Mouse (Mus musculus) layer of hippocampus, adult 9-11 months (tissue): Measurements from ENCODE around the gene Il1rl2.

Source experiments
- DNase-seq: peaks from one replicate; pipeline ENCODE4 v3.0.0; 2022

The Il1rl2 gene

GRCm38 (mm10) chr1:40325711-40326327 is 1.4 kb downstream of the Il1rl2 start:
- DNase-seq = no peak

DNA sequence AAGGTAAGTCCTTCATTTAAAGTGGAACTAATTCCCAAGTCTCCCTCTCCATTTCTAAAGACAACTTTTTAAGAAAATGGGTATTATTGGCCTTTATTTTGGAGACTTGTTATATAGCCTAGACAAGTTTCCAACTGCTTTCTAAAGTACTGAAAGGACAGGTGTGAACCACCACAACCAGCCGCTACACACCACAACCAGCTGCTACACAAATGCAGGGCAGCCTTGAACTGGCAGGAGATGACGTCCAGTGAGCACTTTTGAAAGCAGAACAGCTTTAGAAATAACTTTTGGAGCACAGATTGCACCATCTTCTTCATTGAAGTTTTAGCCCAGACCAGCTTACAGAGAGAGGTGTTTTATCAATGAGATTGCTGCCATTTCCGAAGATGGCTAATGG is 3.2 kb downstream of the Il1rl2 start:
- no peak for DNase-seq

GRCm38 (mm10) chr1:40329526-40329925 is 5.1 kb downstream of the Il1rl2 start:
- no peak for DNase-seq

- no peak for DNase-seq
Observed at GRCm38 (mm10) chr1:40330181-40330580, 5.8 kb downstream of the Il1rl2 start.

GRCm38 (mm10) chr1:40339346-40339745 is 14.9 kb downstream of the Il1rl2 start:
- DNase-seq = no peak

- no peak for DNase-seq
Observed at GRCm38 (mm10) chr1:40340102-40340501, 15.7 kb downstream of the Il1rl2 start.

- DNase-seq = no peak
Observed at GRCm38 (mm10) chr1:40352158-40352903, 27.9 kb downstream of the Il1rl2 start.

DNA sequence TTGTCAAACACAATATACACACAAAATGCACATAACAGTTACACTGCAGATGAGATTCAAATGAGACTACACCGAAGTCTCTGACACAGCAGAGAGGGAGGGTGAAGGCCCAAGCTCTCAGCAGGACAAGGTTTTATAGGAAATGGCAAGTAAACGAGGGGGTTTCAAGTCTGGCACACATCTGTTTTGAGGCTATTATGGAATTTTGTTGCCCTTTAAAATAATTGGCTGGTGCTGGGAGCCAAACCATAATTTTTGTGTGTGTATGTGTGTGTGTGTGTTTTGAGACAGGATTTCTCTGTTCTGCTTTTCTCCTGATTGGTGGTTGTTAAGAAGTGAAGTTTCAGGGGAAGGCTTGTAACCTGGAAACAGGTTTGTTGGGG is 28.5 kb downstream of the Il1rl2 start:
- no peak for DNase-seq

DNA sequence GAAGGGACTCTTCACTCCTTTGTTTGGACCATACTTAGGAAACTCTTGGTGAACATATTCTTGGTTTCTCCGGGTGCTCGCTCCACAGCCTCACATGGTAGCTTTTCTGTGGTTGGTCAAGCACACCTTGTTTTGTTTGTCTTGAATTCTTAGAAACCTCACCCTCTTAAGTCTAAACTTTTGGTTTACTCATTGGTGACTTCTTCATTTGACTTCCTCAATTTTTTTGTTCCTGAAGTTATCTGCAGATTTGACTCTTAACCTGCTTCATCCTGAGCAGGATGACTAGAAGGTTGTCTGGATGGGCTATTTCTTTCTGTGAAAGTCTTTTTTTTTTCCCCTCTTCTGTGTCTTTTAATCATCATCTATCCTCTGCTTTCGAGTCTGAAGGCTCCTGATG is 30.3 kb downstream of the Il1rl2 start:
- no peak for DNase-seq

DNA sequence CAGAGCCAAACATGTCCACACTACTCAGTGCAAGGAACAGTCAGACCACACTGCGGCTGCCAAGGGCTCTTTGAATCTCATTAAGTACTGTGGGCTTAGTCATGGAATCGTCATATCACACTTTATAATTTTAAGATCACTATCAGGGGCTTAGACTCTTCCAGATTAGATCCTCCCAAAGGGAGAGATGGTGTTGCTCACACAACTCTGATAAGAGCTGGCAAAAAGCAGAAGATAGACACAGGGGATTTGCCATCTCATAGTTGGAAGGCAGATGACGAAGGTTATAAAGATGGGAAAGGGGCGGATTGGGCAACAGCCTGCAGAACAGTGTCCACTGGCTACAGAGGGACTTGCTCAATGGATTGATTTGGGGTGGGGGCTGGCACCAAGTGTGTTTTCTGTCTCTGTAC is 31.0 kb downstream of the Il1rl2 start:
- DNase-seq = no peak

GRCm38 (mm10) chr1:40355904-40356521 is 31.6 kb downstream of the Il1rl2 start:
- peak; percentile 58 for DNase-seq

DNA sequence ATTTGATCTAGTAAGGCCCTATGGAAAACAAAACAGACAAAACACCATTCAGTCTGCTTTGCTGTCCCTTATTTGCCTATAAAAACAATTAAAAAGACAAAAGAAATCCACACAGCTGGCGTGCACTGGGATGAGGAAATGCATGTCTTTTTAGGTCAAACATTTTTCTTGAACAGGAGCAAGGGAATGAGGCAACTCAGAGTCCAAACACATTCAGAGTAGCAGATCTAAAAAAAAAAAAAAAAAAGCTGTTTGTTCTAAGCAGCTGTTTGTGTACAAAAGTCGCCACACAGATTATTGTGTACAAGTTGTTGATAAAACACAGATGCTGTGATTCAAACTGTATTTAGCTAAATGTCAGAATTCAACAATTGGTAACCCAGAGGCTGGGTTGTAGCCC is 33.5 kb downstream of the Il1rl2 start:
- DNase-seq = no peak

- no peak for DNase-seq
Observed at GRCm38 (mm10) chr1:40358351-40358750, 33.9 kb downstream of the Il1rl2 start.

DNA sequence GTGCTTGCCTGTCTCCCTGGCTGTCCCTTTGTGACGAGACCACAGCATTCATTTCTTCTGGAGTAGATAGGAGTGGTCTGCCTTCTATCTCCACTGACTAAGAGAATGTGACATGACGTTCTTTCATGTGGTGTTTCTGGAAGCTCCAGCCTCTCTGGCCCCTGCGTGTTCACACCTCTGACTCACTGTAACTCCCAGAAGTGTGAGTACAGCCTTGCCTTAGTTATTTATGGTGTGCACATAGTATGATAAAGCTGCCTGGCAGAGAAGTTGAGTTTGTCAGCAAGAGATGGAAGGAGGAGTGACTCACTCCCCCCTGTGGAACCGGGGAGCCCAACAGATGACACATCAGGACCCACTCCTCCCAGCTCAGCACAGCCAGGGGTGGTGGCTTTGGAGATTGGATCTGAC is 34.4 kb downstream of the Il1rl2 start:
- no peak for DNase-seq

DNA sequence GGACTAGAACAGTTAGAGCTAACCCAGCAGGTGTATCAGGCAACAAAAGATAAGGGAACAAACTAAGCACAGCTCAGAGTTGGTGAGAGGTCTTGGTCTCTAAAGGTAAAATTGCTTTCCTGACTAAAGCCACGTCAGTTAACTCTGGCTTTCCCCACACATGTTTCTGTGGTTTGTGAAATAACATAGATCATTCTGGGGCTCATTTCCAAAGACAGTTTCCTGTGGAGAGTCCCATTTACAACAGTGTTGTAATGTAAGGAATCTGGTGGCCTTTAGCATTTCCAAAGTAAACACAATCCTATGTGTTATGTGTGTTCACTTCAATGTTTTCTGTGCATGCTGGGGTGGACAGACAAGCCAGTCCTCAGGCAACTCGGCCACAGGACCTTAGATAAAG is 35.3 kb downstream of the Il1rl2 start:
- DNase-seq = no peak

DNA sequence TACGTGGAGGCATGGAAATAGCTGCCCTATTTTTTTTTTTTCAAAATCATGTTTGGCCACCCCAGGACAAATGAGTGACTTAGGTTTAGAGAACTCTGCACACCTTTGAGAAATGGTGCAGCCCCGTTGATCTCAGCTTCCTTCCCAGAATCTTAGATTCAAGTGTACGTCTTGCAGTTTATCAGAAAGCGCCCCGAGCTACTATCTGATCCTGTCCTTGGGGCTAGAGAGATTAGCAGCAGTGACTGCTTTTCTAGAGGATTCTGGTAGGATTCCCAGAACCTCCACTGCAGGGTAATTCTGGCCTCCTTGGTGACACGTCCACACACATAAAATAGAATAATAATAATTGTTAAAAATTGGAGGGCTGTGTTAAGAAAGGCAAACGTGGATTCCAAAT is 36.6 kb downstream of the Il1rl2 start:
- DNase-seq = no peak

GRCm38 (mm10) chr1:40361596-40361995 is 37.2 kb downstream of the Il1rl2 start:
- no peak for DNase-seq

DNA sequence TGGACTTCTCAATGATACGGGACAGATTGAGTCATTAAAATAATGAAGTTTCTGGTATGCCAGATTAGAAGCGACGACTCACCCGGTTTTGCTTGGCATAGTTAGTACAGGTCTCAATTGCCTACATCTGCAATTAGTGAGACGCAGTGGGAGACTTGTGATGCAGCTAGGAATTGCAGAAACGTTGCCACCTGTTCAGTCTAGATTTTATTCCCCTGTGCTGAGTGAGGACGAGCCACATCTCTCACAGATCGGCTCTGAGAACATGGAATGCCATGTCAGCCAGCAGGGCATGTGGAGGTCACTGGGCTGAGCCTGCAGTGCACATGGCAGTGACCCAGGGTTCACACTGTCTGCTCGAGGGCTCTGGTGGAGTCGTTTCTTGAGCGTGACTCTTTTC is 38.4 kb downstream of the Il1rl2 start:
- DNase-seq = no peak

DNA sequence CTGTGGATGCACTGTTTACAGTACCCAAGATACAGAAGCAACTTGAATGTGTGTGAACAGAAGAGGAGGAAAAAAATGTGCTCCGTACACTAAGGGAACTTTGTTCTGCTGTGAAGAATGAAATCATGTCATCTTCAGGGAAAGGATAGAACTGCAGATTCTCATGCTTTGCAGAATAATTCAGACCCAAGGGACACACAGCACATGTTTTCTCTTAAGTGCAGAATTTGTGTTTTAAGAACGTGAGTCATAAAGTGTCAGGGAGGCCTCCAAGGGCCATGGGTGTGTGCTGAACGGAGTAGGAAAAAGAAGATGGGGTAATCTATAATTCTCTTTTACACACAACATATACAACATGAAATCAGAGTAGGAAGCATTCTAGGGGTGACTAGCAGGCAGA is 48.5 kb downstream of the Il1rl2 start:
- DNase-seq = no peak

DNA sequence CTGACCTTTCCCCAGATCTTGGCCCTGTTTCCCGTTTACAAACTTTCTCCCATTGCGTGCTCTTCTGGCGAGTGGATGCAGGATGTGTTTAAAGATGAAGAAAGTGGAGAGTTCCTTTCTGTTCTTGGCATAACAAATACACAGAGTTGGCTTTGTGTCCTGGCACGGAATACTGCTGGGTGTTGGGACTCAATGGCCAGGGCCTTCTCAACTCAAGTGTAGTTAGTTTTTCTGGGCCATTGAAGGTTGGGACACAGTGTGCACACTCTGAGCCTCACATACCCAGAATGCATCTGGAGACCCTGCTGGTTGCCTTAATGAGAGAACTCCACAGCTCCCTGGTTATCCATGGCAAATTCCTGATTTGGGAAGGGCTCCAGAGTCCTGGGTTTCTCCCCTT is 50.7 kb downstream of the Il1rl2 start:
- DNase-seq = no peak

DNA sequence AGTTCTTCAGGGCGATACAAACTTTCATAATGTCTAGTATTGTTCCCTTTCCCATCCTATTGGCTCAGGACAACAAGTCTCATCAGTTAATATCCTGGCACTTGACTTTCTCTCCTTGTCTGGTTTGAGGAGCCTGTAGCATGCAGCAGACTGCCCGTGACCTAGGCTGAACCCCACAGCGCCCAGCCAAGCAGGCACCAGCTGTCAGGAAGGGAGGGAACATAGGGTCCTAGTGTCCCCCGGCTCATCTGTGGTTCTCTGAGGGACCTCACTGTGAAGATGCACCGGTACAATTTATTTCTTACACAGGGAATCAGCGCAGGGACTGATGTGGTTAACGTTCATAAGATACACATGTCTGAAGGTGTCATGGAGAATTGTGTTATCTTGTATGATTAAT is 52.3 kb downstream of the Il1rl2 start:
- no peak for DNase-seq

- DNase-seq = no peak
Observed at GRCm38 (mm10) chr1:40378794-40379193, 54.4 kb downstream of the Il1rl2 start.

GRCm38 (mm10) chr1:40380111-40380510 is 55.7 kb downstream of the Il1rl2 start:
- DNase-seq = peak; percentile 31

GRCm38 (mm10) chr1:40380990-40381389 is 56.6 kb downstream of the Il1rl2 start:
- no peak for DNase-seq
